Mouse (Mus musculus) C2C12 (cell line): ENCODE results near the gene Pla1a. TPM values are rescaled to one million over a fixed set of nuclear protein-coding genes. Genes with fewer than 3 reads are reported as not detected.
"Not testable (repeated sequence)": the region's sequence is repeated elsewhere in the genome, so short reads cannot be mapped to it uniquely, and the experiment has no call there.

Source experiments
- H3K27me3 ChIP-seq: one replicate; pipeline ENCODE4 v1.6.1; 2011; ENCODE audit not compliant: control insufficient read depth, insufficient read depth, insufficient read length
- H3K36me3 ChIP-seq: one replicate; pipeline ENCODE4 v1.6.1; 2011; ENCODE audit not compliant: control insufficient read depth, insufficient read depth
- H3K4me3 ChIP-seq: one replicate; pipeline ENCODE4 v1.5.1; 2011; ENCODE audit warnings: mild to moderate bottlenecking, control low read depth; ENCODE audit not compliant: poor library complexity, insufficient read depth, severe bottlenecking
- H3K79me2 ChIP-seq: one replicate; pipeline ENCODE4 v1.6.1; 2011; ENCODE audit not compliant: control insufficient read depth, insufficient read depth
- H3K79me3 ChIP-seq: one replicate; pipeline ENCODE4 v1.6.1; 2011; ENCODE audit warnings: low read depth, control low read depth
- H3ac ChIP-seq: one replicate; pipeline ENCODE3; 2011; ENCODE audit warnings: low read depth; ENCODE audit not compliant: control insufficient read depth, insufficient read length
- CEBPB ChIP-seq: IDR thresholded peaks from one replicate; pipeline ENCODE4 v1.6.1; 2011; ENCODE audit warnings: low read depth, mild to moderate bottlenecking, control low read depth, moderate library complexity
- CTCF ChIP-seq: IDR thresholded peaks from one replicate; pipeline ENCODE4 v1.5.1; 2011; ENCODE audit not compliant: control insufficient read depth, insufficient read depth, insufficient read length
- FOSL1 ChIP-seq: IDR thresholded peaks from one replicate; pipeline ENCODE4 v1.8.0; 2011; ENCODE audit warnings: mild to moderate bottlenecking, low read length; ENCODE audit not compliant: poor library complexity, insufficient read depth, severe bottlenecking
- MAX ChIP-seq: IDR thresholded peaks from one replicate; pipeline ENCODE4 v1.6.1; 2011; ENCODE audit warnings: mild to moderate bottlenecking, control low read depth
- MYOD1 ChIP-seq: IDR thresholded peaks from one replicate; pipeline ENCODE4 v1.6.1; 2011; ENCODE audit warnings: low read depth; ENCODE audit not compliant: control insufficient read depth, insufficient read length
- MYOG ChIP-seq: IDR thresholded peaks from one replicate; pipeline ENCODE4 v1.6.1; 2011; ENCODE audit not compliant: control insufficient read depth, insufficient read length; ENCODE audit errors: extremely low read depth
- USF1 ChIP-seq: IDR thresholded peaks from one replicate; pipeline ENCODE4 v1.6.1; 2011; ENCODE audit warnings: low read depth, mild to moderate bottlenecking, control low read depth, moderate library complexity
- polyA plus RNA-seq: library from polyadenylated mRNA; unstranded; fragments of >200 nt; fragmentation: generic; extraction: Trizol; gene quantifications from one replicate; pipeline ENCODE4 v1.2.1, GENCODE M21; 2012; ENCODE audit warnings: missing spikeins

Pla1a gene
- polyA plus RNA-seq, 1 experiment, result 3.0 TPM

DNA sequence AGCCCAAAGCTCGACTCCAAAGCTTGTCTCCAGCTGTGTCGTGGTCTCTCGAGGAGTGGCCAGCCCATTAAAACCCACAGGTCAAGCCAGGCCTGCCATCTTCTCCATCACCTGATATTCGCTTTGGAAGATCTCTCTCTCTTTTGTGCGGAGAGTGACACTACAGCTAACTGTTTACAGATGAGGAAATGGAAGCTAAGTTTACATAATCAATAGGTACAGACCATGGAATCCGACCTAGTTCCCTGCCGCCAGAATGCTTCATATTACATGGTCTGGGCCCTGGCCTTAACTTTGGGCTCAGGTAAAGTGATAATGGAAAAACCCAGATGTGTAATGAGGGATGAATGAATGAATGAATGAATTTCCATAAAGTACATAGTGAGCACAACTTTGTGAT is 17.8 kb upstream of the Pla1a start:
- H3K36me3 ChIP-seq, result peaks cover 34% of the 10 kb centered on the region
- H3K4me3 ChIP-seq, result no peak overlapping the region

DNA sequence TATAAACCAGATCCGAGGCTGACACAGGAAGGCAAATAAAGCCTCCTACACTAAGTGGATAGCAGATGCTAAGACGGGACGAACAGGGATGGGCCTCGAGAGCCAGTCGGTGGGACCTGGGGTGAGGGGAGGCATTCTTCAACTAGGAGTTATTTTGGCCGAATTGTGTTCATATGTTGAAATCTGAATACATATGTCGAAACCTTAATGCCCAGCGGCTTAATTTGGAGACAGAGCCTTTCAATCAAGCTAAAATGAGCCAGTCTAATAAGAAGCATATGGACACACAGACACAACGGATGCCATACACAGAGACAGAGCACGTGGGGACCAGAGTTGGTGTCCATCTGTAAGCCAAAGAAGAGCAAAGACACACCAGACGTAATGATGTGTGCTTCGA is 15.5 kb upstream of the Pla1a start:
- no peak overlapping the region for H3K4me3 ChIP-seq
- peaks cover 52% of the 10 kb centered on the region for H3K36me3 ChIP-seq
- no peak for TF ChIP-seq MAX
- no peak for TF ChIP-seq CTCF
- no peak for TF ChIP-seq USF1
- no peak for TF ChIP-seq MYOD1
- no peak for TF ChIP-seq FOSL1
- TF ChIP-seq CEBPB, result no peak
- no peak for TF ChIP-seq MYOG
- H3K79me2 ChIP-seq, result peaks cover 15% of the 10 kb centered on the region
- no peak overlapping the region for H3ac ChIP-seq
- H3K27me3 ChIP-seq, result no peaks in the 10 kb centered on the region
- peaks cover 6% of the 10 kb centered on the region for H3K79me3 ChIP-seq

More for the DNA sequence above, 17.8 kb upstream of the Pla1a start:
- Histone ChIP-seq H3K79me3 (peaks cover 6% of the 10 kb centered on the region), H3K27me3 (no peaks in the 10 kb centered on the region), H3K79me2 (peaks cover 15% of the 10 kb centered on the region), H3ac (no peak overlapping the region)
- no peak for TF ChIP-seq CEBPB
- no peak for TF ChIP-seq FOSL1
- no peak for TF ChIP-seq MAX
- TF ChIP-seq USF1, result no peak
- no peak for TF ChIP-seq CTCF
- no peak for TF ChIP-seq MYOD1
- no peak for TF ChIP-seq MYOG

DNA sequence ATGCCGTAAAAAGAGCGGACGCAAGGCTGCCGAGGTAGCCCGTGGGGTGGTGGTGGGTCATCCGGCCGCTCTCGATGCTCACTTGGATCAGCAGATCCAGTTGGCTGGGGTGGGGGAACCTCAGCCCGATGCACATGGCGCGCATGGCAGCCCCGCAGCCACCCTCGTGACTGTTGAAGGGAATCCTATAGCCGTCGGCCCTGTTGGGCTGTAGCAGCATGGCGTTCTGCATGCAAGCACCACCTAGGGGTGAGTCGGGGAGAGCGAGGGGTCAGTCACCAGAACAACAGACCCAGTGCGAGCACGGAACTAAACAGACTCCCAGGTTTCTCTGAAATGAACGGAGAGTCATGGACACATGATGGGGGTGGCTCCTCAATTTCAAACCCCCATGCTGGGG is 14.4 kb upstream of the Pla1a start:
- Histone ChIP-seq H3ac (no peak overlapping the region), H3K36me3 (peaks cover 57% of the 10 kb centered on the region), H3K4me3 (no peak overlapping the region), H3K79me2 (peaks cover 15% of the 10 kb centered on the region), H3K27me3 (no peaks in the 10 kb centered on the region), H3K79me3 (peaks cover 6% of the 10 kb centered on the region)
- TF ChIP-seq USF1 (no peak), CEBPB (no peak), MAX (no peak), CTCF (no peak), MYOD1 (no peak), FOSL1 (no peak), MYOG (no peak)

DNA sequence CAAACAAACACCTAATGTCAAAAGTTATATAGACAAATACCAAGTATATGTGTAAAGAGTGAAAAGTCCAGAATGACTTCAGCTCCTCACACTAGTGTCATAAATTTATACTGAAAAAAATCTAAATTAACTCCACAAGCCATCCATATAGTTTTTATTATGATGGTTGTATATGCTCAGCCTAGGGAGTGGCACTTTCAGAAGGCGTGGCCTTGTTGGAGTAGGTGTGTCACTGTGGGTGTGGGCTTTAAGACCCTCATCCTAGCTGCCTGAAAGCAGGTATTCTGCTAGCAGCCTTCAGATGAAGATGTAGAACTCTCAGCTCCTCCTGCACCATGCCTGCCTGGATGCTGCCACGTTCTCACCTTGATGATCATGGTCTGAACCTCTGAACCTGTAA is 13.2 kb upstream of the Pla1a start:
- H3K4me3 ChIP-seq, H3K79me2 ChIP-seq, H3K27me3 ChIP-seq, H3K79me3 ChIP-seq, H3ac ChIP-seq: not testable (repeated sequence)
- peaks cover 57% of the 10 kb centered on the region for H3K36me3 ChIP-seq

DNA sequence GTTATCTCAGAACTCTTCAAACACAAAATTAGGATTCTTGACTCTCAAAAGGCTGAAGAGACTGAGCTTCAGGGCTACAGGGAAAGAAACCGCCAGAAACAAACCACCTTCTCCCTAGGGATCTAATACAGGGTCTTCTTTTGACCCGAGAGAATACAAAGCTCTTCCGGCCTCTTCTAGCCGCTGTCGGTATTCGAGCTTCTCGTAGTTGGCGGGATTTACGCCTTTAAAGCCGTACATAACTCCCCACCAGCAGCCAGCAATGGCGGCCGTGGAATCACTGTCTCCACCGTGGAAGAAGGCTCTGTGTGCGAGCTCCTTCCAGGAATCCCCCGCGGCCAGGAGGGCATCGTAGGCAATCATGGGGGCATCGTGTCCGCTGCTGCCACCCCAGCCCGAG is 12.6 kb upstream of the Pla1a start:
- Histone ChIP-seq H3K79me3 (no peaks in the 10 kb centered on the region), H3ac (no peak overlapping the region), H3K27me3 (no peaks in the 10 kb centered on the region), H3K79me2 (no peaks in the 10 kb centered on the region), H3K4me3 (no peak overlapping the region), H3K36me3 (peaks cover 57% of the 10 kb centered on the region)
- no peak for TF ChIP-seq MYOD1

DNA sequence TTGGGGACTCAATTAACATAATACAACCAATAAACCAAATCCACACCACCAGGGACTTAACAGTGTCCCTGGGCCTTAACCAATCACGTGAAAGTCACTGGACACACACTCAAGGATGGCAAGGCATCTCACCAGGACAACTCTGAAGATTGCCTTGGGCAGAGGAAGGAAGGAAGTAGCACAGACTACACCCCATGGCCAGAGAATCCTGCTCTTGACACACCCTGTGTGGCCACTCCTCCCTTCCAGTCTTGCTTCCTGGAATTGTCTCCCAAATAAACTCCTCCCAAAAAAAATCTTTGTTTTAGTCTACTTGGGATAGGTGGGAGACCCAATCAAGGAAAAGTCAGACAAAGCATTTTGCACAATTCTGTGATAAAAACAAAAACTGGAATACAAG is 12.1 kb upstream of the Pla1a start:
- TF ChIP-seq CEBPB, result no peak
- no peak for TF ChIP-seq MYOD1
- no peak for TF ChIP-seq MAX
- no peak for TF ChIP-seq FOSL1
- no peak for TF ChIP-seq USF1
- Histone ChIP-seq H3K36me3 (peaks cover 56% of the 10 kb centered on the region), H3K79me2 (no peaks in the 10 kb centered on the region), H3K4me3 (no peak overlapping the region), H3K79me3 (no peaks in the 10 kb centered on the region), H3ac (no peak overlapping the region), H3K27me3 (no peaks in the 10 kb centered on the region)
